Mouse (Mus musculus) kidney, embryonic 15.5 days (tissue): ENCODE results near the gene Gns. TPM values are rescaled to one million over a fixed set of nuclear protein-coding genes. Genes with fewer than 3 reads are reported as not detected.
"Not testable (repeated sequence)": the region's sequence is repeated elsewhere in the genome, so short reads cannot be mapped to it uniquely, and the experiment has no call there.

Source experiments
- ATAC-seq: fragments of 200-750 bp; cut with Nextera tagmentation; replicated peaks from 2 replicates; pipeline ENCODE4 v1.8.0; 2017; ENCODE audit warnings: moderate TSS enrichment; ENCODE audit not compliant: low FRiP score
- H3K27ac ChIP-seq: fragments of 300-500 bp; sonication (generic); 2 replicates; pipeline ENCODE4 v1.5.1; 2015; ENCODE audit warnings: mild to moderate bottlenecking, inconsistent platforms
- H3K27me3 ChIP-seq: fragments of 300-500 bp; sonication (generic); 2 replicates; pipeline ENCODE4 v1.6.1; 2015; ENCODE audit warnings: inconsistent platforms
- H3K36me3 ChIP-seq: fragments of 300-500 bp; sonication (generic); 2 replicates; pipeline ENCODE4 v1.6.1; 2015; ENCODE audit warnings: inconsistent platforms
- H3K4me1 ChIP-seq: fragments of 300-500 bp; sonication (generic); 2 replicates; pipeline ENCODE4 v1.6.1; 2015; ENCODE audit warnings: inconsistent platforms
- H3K4me2 ChIP-seq: fragments of 300-500 bp; sonication (generic); 2 replicates; pipeline ENCODE4 v1.6.1; 2015; ENCODE audit warnings: moderate library complexity, mild to moderate bottlenecking, inconsistent platforms
- H3K4me3 ChIP-seq: fragments of 300-500 bp; sonication (generic); replicated peaks from 2 replicates; pipeline ENCODE4 v1.5.1; 2015; ENCODE audit warnings: mild to moderate bottlenecking, inconsistent platforms
- H3K9ac ChIP-seq: fragments of 300-500 bp; sonication (generic); 2 replicates; pipeline ENCODE4 v1.6.1; 2015; ENCODE audit warnings: mild to moderate bottlenecking, inconsistent platforms
- H3K9me3 ChIP-seq: fragments of 300-500 bp; sonication (generic); replicated peaks from 2 replicates; pipeline ENCODE4 v1.6.1; 2016; ENCODE audit warnings: inconsistent platforms
- WGBS: fragments of 180-500 bp; shearing (Covaris S2); methylation state at CpG from one replicate; pipeline ENCODE4 v1.1.7; 2015; ENCODE audit warnings: mixed read lengths; 5-methylcytosine and 5-hydroxymethylcytosine counted together
- polyA plus RNA-seq: library from polyadenylated mRNA; unstranded; fragments of >200 nt; fragmentation: Nextera tagmentation; extraction: Ambion mirVana; gene quantifications from 2 replicates; pipeline ENCODE4 v1.2.1, GENCODE M21; 2015

Gns gene
- 41.5 and 46.0 TPM in 2 replicates for polyA plus RNA-seq

GRCm38 (mm10) chr10:121364801-121365564 lies at the start of gene Gns:
TSS of gene Gns (plus strand) at chr10:121365090.
- Histone ChIP-seq H3K27ac (peak within 1 kb of the TSS; percentile 65), H3K9ac (peak within 1 kb of the TSS; percentile 74), H3K4me3 (peak within 1 kb of the TSS; percentile 75), H3K4me1 (peaks cover 28% of the 10 kb centered on the region), H3K36me3 (peaks cover 13% of the 10 kb centered on the region; the same call in 1 of the 2 replicates), H3K27me3 (no peaks in the 10 kb centered on the region), H3K9me3 (no peaks in the 10 kb centered on the region), H3K4me2 (peak within 1 kb of the TSS; percentile 73)
- WGBS = under 1% methylated on average over 68 of the region's 72 CpGs
- ATAC-seq = peak; percentile 99

DNA sequence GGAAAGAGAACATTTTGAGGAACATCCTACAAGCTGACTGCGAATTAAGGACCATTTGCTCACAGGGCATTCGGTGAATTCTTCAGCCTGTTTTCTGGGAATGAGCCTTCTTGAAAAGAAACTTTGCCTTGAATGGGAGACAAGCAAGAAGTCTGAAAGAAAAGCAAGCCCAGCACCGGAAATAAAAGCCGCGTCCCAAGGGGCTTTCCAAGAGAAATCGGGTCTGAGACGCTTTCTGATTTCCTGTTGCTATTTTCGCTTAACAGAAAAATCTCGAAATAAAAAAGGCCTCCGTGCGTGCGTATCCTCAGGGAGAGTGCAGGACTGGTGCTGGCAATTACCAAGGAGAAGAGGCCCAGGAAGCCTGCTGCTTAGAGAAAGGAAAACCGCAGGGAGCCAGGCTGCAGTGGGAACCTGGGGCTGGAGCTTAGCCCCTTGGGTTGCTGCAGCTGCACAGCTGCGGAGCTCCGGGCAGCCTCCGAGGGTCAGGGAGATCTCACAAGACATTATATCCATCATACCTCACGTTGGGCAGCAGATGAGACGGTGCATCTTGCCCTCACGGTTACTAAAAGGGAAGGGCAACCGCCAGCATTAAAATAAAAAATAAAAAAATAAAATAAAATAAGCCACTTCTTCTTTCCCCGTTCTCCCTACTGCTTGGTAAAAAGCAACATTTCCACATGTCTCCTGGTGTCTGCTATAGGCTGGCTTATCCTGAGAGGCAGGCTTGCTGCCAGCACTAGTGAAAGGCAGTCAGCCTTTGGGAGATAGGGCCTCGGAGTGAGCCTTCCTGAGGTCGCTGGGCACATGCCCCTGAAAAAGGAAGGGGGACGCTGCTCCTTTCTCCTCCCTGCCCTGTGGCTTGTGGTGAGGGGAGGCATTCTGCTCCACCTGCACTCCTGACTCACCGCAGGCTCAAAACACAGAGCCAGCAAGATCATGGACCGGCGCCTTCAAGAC lies 49.3 kb upstream of the Gns start:
- peak overlapping the region; percentile 37 for H3K4me2 ChIP-seq
- H3K4me1 ChIP-seq = peaks cover 14% of the 10 kb centered on the region
- WGBS = 27% methylated on average over 27 of the region's 27 CpGs
- H3K27me3 ChIP-seq = peaks cover 58% of the 10 kb centered on the region
- no peak for ATAC-seq
- no peaks in the 10 kb centered on the region for H3K9me3 ChIP-seq
- no peak overlapping the region for H3K27ac ChIP-seq
- no peaks in the 10 kb centered on the region for H3K36me3 ChIP-seq
- no peak overlapping the region for H3K9ac ChIP-seq
- H3K4me3 ChIP-seq = peak overlapping the region; percentile 1; the same call in 1 of the 2 replicates

GRCm38 (mm10) chr10:121316361-121316760 lies 48.5 kb upstream of the Gns start:
- Histone ChIP-seq H3K27me3 (peaks cover 51% of the 10 kb centered on the region), H3K4me1 (peaks cover 7% of the 10 kb centered on the region; the same call in 1 of the 2 replicates), H3K4me3 (no peak overlapping the region), H3K9ac (no peak overlapping the region), H3K4me2 (no peak overlapping the region), H3K27ac (no peak overlapping the region), H3K9me3 (no peaks in the 10 kb centered on the region), H3K36me3 (no peaks in the 10 kb centered on the region)
- WGBS = 78% methylated on average over 10 of the region's 10 CpGs
- no peak for ATAC-seq

DNA sequence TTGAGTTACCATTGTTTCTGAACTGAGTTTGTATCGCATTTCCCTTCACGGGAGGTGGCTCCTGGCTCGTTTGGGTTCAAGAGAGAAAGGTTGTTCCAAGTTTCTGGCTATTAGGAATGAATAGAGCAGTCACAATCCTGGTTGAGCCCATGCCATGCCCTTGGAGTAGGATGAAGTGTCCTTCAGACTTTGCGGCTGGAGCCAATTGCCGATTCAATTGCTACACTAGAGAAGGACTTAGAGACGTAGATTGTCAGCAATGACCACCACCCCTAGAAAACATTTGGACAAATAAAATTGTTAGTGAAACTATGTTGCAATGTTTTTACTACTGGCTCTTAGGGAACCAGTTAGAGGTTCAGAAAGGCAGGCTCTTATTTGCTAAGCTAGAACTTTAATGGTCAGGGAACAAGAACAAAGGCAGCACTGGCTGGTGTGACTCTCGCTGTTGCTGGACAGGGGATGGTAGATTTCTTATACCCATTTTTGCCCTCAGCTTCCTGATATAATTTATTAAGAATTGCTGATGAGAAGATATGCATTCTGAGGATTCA lies 46.4 kb upstream of the Gns start:
- 75% methylated on average over 7 of the region's 7 CpGs for WGBS
- Histone ChIP-seq H3K36me3 (no peaks in the 10 kb centered on the region), H3K27me3 (peaks cover 30% of the 10 kb centered on the region), H3K9ac (no peak overlapping the region), H3K27ac (no peak overlapping the region), H3K4me1 (peaks cover 7% of the 10 kb centered on the region; the same call in 1 of the 2 replicates), H3K4me2 (no peak overlapping the region), H3K4me3 (no peak overlapping the region), H3K9me3 (no peaks in the 10 kb centered on the region)
- no peak for ATAC-seq

DNA sequence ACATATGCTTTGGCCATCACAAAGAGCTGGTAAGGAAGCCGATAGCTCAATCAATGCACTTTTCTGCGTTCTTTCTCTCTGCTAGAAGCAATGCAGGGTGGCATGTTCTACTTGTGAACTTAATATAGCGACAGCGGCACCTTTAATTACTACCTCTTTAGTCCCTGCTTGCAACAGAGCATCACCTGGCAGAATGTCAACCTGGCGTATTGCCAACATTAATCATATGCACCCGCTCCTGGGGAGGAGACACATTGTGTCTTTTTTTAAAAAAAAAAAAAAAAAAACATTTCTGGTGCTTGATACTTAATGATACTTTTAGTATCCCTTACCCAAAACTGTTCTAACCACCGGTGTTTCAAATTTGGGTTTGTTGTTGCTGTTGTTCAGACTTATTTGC lies 41.4 kb upstream of the Gns start:
- ATAC-seq = no peak
- WGBS = 88% methylated on average over 7 of the region's 7 CpGs

DNA sequence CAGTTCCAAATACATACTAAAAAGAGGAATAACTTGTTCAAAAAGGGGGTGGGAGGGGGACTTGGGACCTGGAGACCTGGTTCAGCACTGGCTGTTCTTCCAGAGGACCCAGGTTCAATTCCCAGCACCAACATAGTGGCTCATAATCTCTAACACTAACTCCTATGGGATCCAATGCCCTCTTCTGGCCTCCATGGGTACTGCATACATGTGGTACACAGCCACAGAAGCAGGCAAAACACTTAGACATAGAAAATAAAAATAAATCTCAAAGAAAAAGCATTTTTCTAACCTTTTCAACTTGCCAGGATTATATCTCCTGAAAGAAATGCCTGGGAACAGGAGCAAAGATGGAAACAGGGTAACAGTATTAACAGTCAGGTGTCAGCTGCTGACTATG lies 38.7 kb upstream of the Gns start:
- no peaks in the 10 kb centered on the region for H3K27me3 ChIP-seq
- H3K27ac ChIP-seq = no peak overlapping the region
- H3K36me3 ChIP-seq = no peaks in the 10 kb centered on the region
- no peak overlapping the region for H3K9ac ChIP-seq
- no peaks in the 10 kb centered on the region for H3K9me3 ChIP-seq
- H3K4me3 ChIP-seq = no peak overlapping the region
- no peaks in the 10 kb centered on the region for H3K4me1 ChIP-seq
- ATAC-seq = no peak
- H3K4me2 ChIP-seq = no peak overlapping the region

More for the DNA sequence above, 41.4 kb upstream of the Gns start:
- H3K36me3 ChIP-seq = no peaks in the 10 kb centered on the region
- H3K4me1 ChIP-seq = no peaks in the 10 kb centered on the region
- H3K27me3 ChIP-seq = no peaks in the 10 kb centered on the region
- H3K4me2 ChIP-seq = no peak overlapping the region
- H3K27ac ChIP-seq = no peak overlapping the region
- no peaks in the 10 kb centered on the region for H3K9me3 ChIP-seq
- H3K4me3 ChIP-seq = no peak overlapping the region
- H3K9ac ChIP-seq = no peak overlapping the region

GRCm38 (mm10) chr10:121329586-121329985 lies 35.3 kb upstream of the Gns start:
- Histone ChIP-seq H3K4me3 (no peak overlapping the region), H3K4me2 (no peak overlapping the region), H3K4me1 (no peaks in the 10 kb centered on the region), H3K27ac (no peak overlapping the region), H3K9me3 (no peaks in the 10 kb centered on the region), H3K27me3 (no peaks in the 10 kb centered on the region), H3K36me3 (no peaks in the 10 kb centered on the region), H3K9ac (no peak overlapping the region)
- WGBS = 77% methylated on average over 4 of the region's 4 CpGs
- no peak for ATAC-seq

- no peak overlapping the region for H3K4me3 ChIP-seq
- no peak overlapping the region for H3K9ac ChIP-seq
- no peak overlapping the region for H3K4me2 ChIP-seq
- no peak for ATAC-seq
- WGBS = 13% methylated on average over 7 of the region's 7 CpGs
- H3K27ac ChIP-seq = no peak overlapping the region
- no peaks in the 10 kb centered on the region for H3K4me1 ChIP-seq
- no peaks in the 10 kb centered on the region for H3K9me3 ChIP-seq
- H3K36me3 ChIP-seq = no peaks in the 10 kb centered on the region
- no peaks in the 10 kb centered on the region for H3K27me3 ChIP-seq
These were observed 34.0 kb upstream of the Gns start for GRCm38 (mm10) chr10:121330940-121331339.

GRCm38 (mm10) chr10:121334576-121334975 lies 30.3 kb upstream of the Gns start:
- H3K36me3 ChIP-seq = no peaks in the 10 kb centered on the region
- no peak for ATAC-seq
- H3K27me3 ChIP-seq = no peaks in the 10 kb centered on the region
- 73% methylated on average over 3 of the region's 3 CpGs for WGBS
- H3K4me3 ChIP-seq = no peak overlapping the region
- H3K4me2 ChIP-seq = no peak overlapping the region
- H3K9ac ChIP-seq = no peak overlapping the region
- no peaks in the 10 kb centered on the region for H3K4me1 ChIP-seq
- H3K9me3 ChIP-seq = no peaks in the 10 kb centered on the region
- no peak overlapping the region for H3K27ac ChIP-seq

DNA sequence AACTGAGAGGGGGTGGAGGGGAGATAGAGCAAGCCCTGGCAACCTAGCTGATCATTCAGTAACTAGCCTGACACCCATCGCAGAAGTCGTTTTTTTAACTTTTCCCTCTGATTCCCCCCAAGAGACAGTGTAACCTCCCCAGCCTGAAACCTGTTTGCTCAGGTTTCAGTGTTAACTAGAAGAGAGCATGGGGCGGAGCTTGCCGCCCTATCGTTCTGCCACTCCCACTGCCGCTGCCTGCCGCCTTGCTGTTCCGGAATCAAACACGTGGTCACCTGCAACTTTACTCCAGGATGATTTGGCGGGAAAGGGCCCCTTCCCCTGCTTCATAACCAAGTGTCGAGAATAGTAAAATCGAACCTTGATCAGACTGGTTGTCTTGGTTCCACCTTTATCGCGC lies 28.4 kb upstream of the Gns start:
- not testable (repeated sequence) for H3K9ac ChIP-seq, H3K9me3 ChIP-seq, H3K27ac ChIP-seq, H3K4me3 ChIP-seq, H3K4me2 ChIP-seq, H3K27me3 ChIP-seq, ATAC-seq, H3K36me3 ChIP-seq, H3K4me1 ChIP-seq
- WGBS = 69% methylated on average over 14 of the region's 14 CpGs

DNA sequence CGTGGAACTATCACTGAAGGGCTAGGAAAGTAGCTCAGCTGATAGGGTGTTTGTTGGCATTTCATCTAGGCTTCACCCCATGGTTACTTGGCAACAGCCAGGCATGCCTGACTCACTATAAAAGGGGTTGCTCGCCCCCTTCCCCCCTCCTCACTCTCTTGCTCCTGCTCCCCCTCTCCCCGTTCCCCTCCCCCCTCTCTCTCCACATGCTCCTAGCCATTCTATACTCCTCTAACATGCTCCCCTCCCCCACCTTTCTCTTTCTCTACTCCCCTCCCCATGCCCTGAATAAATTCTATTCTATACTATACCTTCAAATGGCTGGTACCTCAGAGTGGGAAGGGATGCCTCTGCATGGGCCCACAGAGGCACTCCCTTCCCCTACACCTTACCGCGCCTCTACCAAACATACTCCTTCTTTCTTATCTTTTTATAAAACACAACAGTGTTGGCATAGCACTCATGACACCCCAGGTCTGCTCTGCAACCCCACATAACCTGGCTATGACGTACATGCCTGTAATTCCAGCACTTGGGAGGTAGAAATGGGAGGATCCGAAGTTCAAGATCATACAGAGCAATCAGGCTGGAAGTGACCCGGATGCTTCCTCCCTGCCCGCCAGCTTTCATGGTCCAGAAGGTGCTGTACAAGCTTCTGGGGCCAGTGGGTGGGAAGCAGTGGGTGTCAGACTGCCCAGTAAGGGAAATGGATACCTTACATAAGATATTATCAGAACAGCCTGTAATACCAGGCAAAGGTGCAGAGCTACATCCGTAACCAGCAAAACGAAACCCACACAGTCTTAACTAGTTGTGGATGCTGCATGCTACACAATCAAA lies 23.9 kb upstream of the Gns start:
- H3K4me2 ChIP-seq = no peak overlapping the region
- no peak overlapping the region for H3K27ac ChIP-seq
- 59% methylated on average over 11 of the region's 11 CpGs for WGBS
- H3K9me3 ChIP-seq = no peaks in the 10 kb centered on the region
- ATAC-seq = 0 out of 2 replicates have a peak, but pooled peaks have one; percentile 18
- peaks cover 11% of the 10 kb centered on the region for H3K4me1 ChIP-seq
- no peaks in the 10 kb centered on the region for H3K27me3 ChIP-seq
- H3K9ac ChIP-seq = no peak overlapping the region
- no peak overlapping the region for H3K4me3 ChIP-seq
- no peaks in the 10 kb centered on the region for H3K36me3 ChIP-seq
